Mouse (Mus musculus) olfactory bulb, adult 2 months (tissue): ENCODE measurements around the gene Pramef20. TPM values are rescaled to one million over a fixed set of nuclear protein-coding genes. Genes with fewer than 3 reads are reported as not detected.
"Not testable (repeated sequence)": the region's sequence is repeated elsewhere in the genome, so short reads cannot be mapped to it uniquely, and the experiment has no call there.

Experiments used
- H3K27ac ChIP-seq: fragments of 200-500 bp; 2 replicates; pipeline ENCODE4 v1.5.1; 2012; ENCODE audit warnings: low read depth, low read length; ENCODE audit not compliant: insufficient read depth
- H3K4me1 ChIP-seq: fragments of 200-500 bp; 2 replicates; pipeline ENCODE4 v1.6.1; 2012; ENCODE audit warnings: low read length; ENCODE audit not compliant: control insufficient read depth, insufficient read depth
- H3K4me3 ChIP-seq: fragments of 200-500 bp; 2 replicates; pipeline ENCODE4 v1.5.1; 2012; ENCODE audit warnings: mild to moderate bottlenecking, low read depth, low read length, moderate library complexity; ENCODE audit not compliant: insufficient read depth
- CTCF ChIP-seq: fragments of 200-500 bp; IDR thresholded peaks from 2 replicates; pipeline ENCODE4 v1.5.1; 2012; ENCODE audit warnings: low read depth, mild to moderate bottlenecking, low read length, moderate library complexity; ENCODE audit not compliant: insufficient read depth
- POLR2A ChIP-seq: fragments of 200-500 bp; IDR thresholded peaks from 2 replicates; pipeline ENCODE4 v1.6.1; 2012; ENCODE audit warnings: mild to moderate bottlenecking, low read depth, low read length, moderate library complexity; ENCODE audit not compliant: insufficient read depth
- WGBS: fragments of 180-500 bp; shearing (Covaris S2); methylation state at CpG from one replicate; pipeline ENCODE4 v1.1.7; 2018; 5-methylcytosine and 5-hydroxymethylcytosine counted together
- polyA plus RNA-seq: library from polyadenylated mRNA; stranded (reverse); fragments of >200 nt; gene quantifications from 2 replicates; pipeline ENCODE4 v1.2.4, GENCODE M21; 2012; ENCODE audit warnings: low replicate concordance; ENCODE audit not compliant: missing spikeins, insufficient read depth, insufficient read length

Gene Pramef20
- not detected in 2 replicates for polyA plus RNA-seq

DNA sequence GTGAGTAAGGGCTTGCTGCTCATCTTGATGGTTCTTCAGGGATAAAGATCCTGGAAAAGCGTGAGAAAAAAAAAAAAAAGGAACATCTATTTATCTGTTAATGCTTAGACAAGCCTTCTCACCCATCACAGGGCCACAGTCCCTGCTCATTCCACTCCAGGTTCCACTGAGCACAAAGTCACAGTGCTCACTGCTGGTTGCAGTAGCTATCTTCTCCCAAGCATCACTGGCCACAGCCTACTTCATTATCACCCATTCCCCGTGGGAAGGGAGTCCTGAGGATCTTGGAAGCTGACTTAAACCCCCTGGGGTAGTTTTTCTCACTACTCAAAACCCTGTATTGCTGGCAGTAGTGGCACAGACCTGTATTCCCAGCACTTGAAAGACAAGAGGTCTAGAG lies at the start of gene Pramef20:
Gene Pramef20, minus strand, starts transcription at position 23 of the 400 bp plus-strand sequence.
- H3K27ac ChIP-seq, result no peak within 1 kb of the TSS
- H3K4me1 ChIP-seq, result no peaks in the 10 kb centered on the region
- WGBS, result 60% methylated on average over 2 of the region's 2 CpGs
- TF ChIP-seq CTCF, result no peak
- no peak for TF ChIP-seq POLR2A
- no peak within 1 kb of the TSS for H3K4me3 ChIP-seq

GRCm38 (mm10) chr4:144424590-144424989 lies 46.9 kb upstream of the Pramef20 start:
- TF ChIP-seq POLR2A, result no peak
- no peak for TF ChIP-seq CTCF
- no peak overlapping the region for H3K4me3 ChIP-seq
- no peak overlapping the region for H3K27ac ChIP-seq
- no peaks in the 10 kb centered on the region for H3K4me1 ChIP-seq
- WGBS, result 76% methylated on average over 5 of the region's 5 CpGs

- Histone ChIP-seq H3K4me1 (no peaks in the 10 kb centered on the region), H3K27ac (no peak overlapping the region), H3K4me3 (no peak overlapping the region)
- TF ChIP-seq CTCF, result no peak
- TF ChIP-seq POLR2A, result no peak
Measured at GRCm38 (mm10) chr4:144420644-144421043, 42.9 kb upstream of the Pramef20 start.

DNA sequence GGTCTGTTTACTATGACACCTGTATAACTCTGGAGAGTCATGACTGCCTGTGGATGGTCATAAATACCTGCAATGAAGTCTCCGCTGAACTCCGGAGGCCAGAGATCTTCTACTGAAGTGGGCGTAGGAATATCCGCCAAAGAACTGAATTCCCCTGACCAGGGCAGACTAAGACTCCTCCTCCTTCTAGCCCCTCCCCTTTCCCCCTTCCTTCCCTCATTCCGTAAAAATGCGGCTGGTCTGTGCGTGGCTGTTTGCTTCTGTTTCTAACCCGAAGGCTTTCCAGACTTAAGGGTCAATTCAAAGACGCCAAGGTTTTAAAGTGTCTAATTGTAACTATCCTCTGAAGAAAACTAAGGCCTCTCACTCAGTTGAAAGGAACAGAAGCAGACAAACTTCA lies 30.6 kb upstream of the Pramef20 start, which contains the start of gene Pramef12:
Gene Pramef12, minus strand, starts transcription at position 175 of the 400 bp plus-strand sequence.
- Histone ChIP-seq H3K27ac (no peak within 1 kb of the TSS), H3K4me3 (no peak within 1 kb of the TSS), H3K4me1 (no peaks in the 10 kb centered on the region)
- 81% methylated on average over 9 of the region's 9 CpGs for WGBS
- TF ChIP-seq POLR2A (no peak), CTCF (no peak)

- H3K4me1 ChIP-seq, result no peaks in the 10 kb centered on the region
- no peak overlapping the region for H3K4me3 ChIP-seq
- TF ChIP-seq POLR2A, result no peak
- no peak for TF ChIP-seq CTCF
- 45% methylated on average over 3 of the region's 3 CpGs for WGBS
- no peak overlapping the region for H3K27ac ChIP-seq
Measured at GRCm38 (mm10) chr4:144406261-144406660, 28.5 kb upstream of the Pramef20 start.

- no peaks in the 10 kb centered on the region for H3K4me1 ChIP-seq
- H3K27ac ChIP-seq, result no peak overlapping the region
- 9% methylated on average over 17 of the region's 17 CpGs for WGBS
- TF ChIP-seq POLR2A (no peak), CTCF (no peak)
- H3K4me3 ChIP-seq, result no peak overlapping the region
Measured at GRCm38 (mm10) chr4:144404456-144405086, 26.8 kb upstream of the Pramef20 start.

DNA sequence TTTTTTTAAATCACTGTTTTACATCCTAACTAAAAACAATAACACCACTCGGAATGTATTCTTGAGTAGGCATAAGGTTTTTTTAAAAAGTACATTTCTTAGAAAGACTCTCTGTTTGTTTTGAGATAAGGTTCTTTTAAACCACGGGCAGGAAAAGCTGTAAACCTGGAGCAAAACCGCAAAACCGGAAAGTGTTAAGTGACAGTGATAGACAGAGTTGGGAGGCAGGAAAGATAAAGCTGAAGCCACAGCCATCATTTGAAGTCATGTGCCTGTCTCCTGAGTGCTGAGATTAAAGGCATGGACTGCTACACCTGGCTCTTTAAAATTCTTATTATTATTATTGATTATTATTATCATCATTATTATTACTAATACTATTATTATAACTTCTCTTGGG lies 25.0 kb upstream of the Pramef20 start:
- WGBS, result 87% methylated on average over 4 of the region's 4 CpGs
- no peak overlapping the region for H3K4me3 ChIP-seq
- H3K4me1 ChIP-seq, result no peaks in the 10 kb centered on the region
- TF ChIP-seq CTCF, result no peak
- TF ChIP-seq POLR2A, result no peak
- H3K27ac ChIP-seq, result no peak overlapping the region

DNA sequence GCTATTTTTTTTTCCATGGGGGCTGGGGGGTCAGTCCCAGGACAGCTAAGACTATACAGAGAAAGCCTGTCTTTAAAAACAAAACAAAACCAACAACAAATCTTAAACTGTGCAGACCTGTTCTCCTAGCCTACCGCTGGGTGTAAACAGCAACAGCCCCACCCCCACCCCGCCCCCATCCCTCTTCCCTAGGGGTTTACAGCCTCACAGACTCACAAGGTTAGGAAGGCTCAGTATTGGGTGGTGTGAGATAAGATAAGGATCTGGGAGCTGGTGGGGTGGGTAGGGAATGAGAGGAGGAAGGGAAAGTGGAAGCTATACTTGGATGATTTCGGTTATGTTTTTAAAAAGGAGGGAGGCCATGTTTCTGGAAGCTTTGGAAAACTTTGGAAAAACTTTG lies 18.6 kb upstream of the Pramef20 start:
- Histone ChIP-seq H3K4me1 (no peaks in the 10 kb centered on the region), H3K4me3 (no peak overlapping the region), H3K27ac (no peak overlapping the region)
- no peak for TF ChIP-seq CTCF
- WGBS, result 46% methylated on average over 3 of the region's 3 CpGs

DNA sequence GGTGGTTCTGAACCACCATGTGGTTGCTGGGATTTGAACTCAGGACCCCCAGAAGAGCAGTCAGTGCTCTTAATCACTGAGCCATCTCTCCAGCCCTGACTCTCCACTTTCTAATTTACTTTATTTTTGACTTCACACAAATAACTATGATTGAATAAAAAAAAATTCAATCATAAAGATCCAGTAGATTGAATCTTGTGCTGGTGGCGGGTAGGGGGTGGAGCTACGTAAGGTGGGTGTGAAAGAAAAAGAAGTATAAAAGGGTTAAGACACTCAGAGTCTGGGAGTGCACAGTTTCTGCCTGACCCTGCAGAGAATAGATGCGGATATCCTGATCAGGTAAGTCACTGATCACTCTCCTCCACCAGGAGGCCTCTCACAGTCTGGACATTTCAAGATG lies 20.1 kb downstream of the Pramef20 start, which contains the start of gene Gm13119:
Gene Gm13119, plus strand, starts transcription at position 301 of the 400 bp plus-strand sequence.
- 88% methylated on average over 3 of the region's 3 CpGs for WGBS
- H3K27ac ChIP-seq, H3K4me1 ChIP-seq, H3K4me3 ChIP-seq: not testable (repeated sequence)

- WGBS, result 87% methylated on average over 3 of the region's 3 CpGs
- H3K27ac ChIP-seq, H3K4me1 ChIP-seq, H3K4me3 ChIP-seq: not testable (repeated sequence)
Measured at GRCm38 (mm10) chr4:144335856-144336255, 41.9 kb downstream of the Pramef20 start.

DNA sequence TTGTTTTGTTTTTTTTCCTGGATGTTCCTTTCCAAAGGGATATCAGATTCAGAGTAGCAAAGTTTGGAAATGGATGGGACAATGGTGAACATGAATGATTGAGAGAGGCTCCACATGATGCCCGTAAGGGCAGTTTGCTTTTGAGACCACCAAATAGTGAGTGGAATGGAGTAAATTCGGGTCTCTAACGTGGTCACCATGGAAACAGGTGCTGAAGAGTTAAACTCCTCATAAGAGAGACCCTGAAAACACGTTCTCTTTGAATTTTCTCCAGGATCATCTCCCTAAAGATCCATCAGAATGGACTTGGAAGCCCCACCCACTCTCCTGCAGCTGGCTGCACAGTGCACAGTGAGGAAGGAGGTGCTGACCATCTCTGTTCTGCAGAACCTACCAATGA lies 47.8 kb downstream of the Pramef20 start, which contains the start of gene Gm13128:
Gene Gm13128, plus strand, starts transcription at position 301 of the 400 bp plus-strand sequence.
- not testable (repeated sequence) for H3K4me1 ChIP-seq, H3K27ac ChIP-seq, H3K4me3 ChIP-seq
- WGBS, result 57% methylated on average over 4 of the region's 4 CpGs
